Mouse (Mus musculus) small intestine, adult 2 months (tissue): Measurements from ENCODE around the gene Bfsp2. TPM values are rescaled to one million over a fixed set of nuclear protein-coding genes. Genes with fewer than 3 reads are reported as not detected.

Experiments
- H3K27ac ChIP-seq: fragments of 200-500 bp; 2 replicates; pipeline ENCODE4 v1.5.1; 2012; ENCODE audit warnings: low read depth, low read length, control low read depth, inconsistent platforms; ENCODE audit not compliant: insufficient read depth
- H3K27me3 ChIP-seq: fragments of 200-500 bp; 2 replicates; pipeline ENCODE4 v1.6.1; 2012; ENCODE audit warnings: mild to moderate bottlenecking, moderate library complexity, low read length, inconsistent platforms; ENCODE audit not compliant: control insufficient read depth, insufficient read depth
- H3K36me3 ChIP-seq: fragments of 200-500 bp; 2 replicates; pipeline ENCODE4 v1.6.1; 2012; ENCODE audit warnings: mild to moderate bottlenecking, low read length, control low read depth, inconsistent platforms; ENCODE audit not compliant: control insufficient read depth, insufficient read depth
- H3K4me1 ChIP-seq: fragments of 200-500 bp; 2 replicates; pipeline ENCODE4 v1.6.1; 2012; ENCODE audit warnings: low read length, inconsistent platforms, mixed read lengths; ENCODE audit not compliant: control insufficient read depth, insufficient read depth, insufficient read length
- H3K4me3 ChIP-seq: fragments of 200-500 bp; 2 replicates; pipeline ENCODE4 v1.5.1; 2012; ENCODE audit warnings: low read depth, mild to moderate bottlenecking, control low read depth, inconsistent platforms, low read length, moderate library complexity
- CTCF ChIP-seq: fragments of 200-500 bp; IDR thresholded peaks from 2 replicates; pipeline ENCODE4 v1.5.1; 2012; ENCODE audit warnings: low read depth, mild to moderate bottlenecking, control low read depth, inconsistent platforms, low read length, moderate library complexity, mixed read lengths; ENCODE audit not compliant: insufficient replicate concordance, insufficient read length; ENCODE audit errors: extremely low read depth
- POLR2A ChIP-seq: fragments of 200-500 bp; IDR thresholded peaks from 2 replicates; pipeline ENCODE4 v1.6.1; 2012; ENCODE audit warnings: low read depth, mild to moderate bottlenecking, control low read depth, inconsistent platforms, low read length, moderate library complexity
- WGBS: fragments of 180-500 bp; shearing (Covaris S2); methylation state at CpG from one replicate; pipeline ENCODE4 v1.1.7; 2018; 5-methylcytosine and 5-hydroxymethylcytosine counted together
- polyA plus RNA-seq: library from polyadenylated mRNA; depleted of rRNA; stranded (reverse); fragments of >200 nt; gene quantifications from 2 replicates; pipeline ENCODE4 v1.2.3, GENCODE M21; 2012

Gene Bfsp2
- polyA plus RNA-seq, 1 experiment, result 1.1 TPM

DNA sequence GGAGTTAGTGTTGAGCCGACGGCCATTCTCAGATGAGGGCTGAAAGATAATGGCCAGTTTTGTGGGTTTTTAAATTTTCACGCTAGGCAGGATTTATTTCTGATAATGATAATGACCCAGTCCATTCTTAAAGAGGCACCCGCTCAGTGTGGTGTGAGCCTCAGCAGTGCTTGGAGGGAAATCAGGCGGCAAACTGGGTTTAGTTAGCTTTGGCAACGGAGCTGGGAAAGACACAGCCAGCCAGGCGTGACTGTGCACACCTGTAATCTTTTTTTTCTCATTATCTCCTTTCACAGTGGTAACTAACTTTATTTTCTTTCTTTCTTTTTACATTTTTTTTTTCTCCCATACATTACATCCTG lies 36.4 kb downstream of the Bfsp2 start:
- Histone ChIP-seq H3K27ac (no peak overlapping the region), H3K4me1 (no peaks in the 10 kb centered on the region), H3K36me3 (no peaks in the 10 kb centered on the region), H3K27me3 (no peaks in the 10 kb centered on the region), H3K4me3 (no peak overlapping the region)
- 56% methylated on average over 7 of the region's 7 CpGs for WGBS
- TF ChIP-seq POLR2A (no peak), CTCF (no peak)

DNA sequence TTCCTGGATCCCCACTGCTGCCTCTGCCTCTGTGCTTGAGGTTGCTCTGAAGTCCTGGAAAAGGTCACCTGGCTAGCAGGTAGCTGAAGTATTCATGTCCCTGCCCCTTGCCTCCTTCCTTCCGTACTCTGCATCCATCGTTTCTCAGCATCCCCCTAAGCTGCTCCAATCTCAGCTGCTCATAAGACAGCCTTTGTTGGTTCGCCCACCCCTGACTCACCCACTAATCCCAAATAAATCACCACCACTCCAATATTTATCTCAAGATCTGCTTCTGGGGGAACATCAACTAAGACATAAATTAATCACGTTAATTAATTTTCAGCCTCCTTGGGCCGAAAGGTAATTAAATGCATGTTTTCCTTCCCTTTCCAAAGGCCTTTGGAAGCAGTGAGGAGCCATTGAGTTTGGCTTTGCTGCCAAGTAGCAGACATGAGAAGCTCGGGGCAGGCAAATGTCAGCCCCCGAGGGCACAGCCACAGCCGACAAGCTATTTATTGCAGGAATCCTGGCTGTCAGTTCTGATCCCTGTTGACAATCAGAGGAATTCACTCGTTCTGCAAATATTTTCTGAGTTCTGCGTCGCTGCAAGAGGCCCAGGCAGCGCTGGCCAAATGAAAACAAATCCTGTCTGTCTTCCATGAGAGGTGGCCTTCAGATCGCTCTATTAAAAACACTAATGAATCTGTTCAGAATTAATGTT lies 36.9 kb downstream of the Bfsp2 start:
- Histone ChIP-seq H3K27me3 (no peaks in the 10 kb centered on the region), H3K27ac (no peak overlapping the region), H3K4me3 (no peak overlapping the region), H3K36me3 (no peaks in the 10 kb centered on the region), H3K4me1 (no peaks in the 10 kb centered on the region)
- TF ChIP-seq CTCF (no peak), POLR2A (no peak)
- WGBS, result 37% methylated on average over 13 of the region's 13 CpGs

DNA sequence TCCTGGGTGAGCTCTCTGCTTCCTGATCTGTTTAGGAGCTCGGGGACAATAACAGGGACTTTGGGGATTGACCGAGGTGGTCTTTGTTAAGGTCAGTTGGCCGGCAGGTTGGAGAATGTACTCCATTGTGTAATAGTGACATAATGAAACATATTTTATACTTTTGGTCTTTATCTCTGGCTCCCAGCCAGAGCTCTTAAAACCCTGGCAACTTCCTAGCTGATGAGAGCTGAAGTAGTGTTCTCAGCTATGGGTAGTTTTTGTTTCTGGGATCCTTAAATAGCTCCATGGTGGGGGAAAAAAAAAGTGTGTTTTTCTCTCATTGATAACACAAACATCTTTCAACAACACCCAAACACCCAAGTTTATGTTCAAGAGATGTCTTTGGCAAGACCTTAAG lies 39.6 kb downstream of the Bfsp2 start:
- no peaks in the 10 kb centered on the region for H3K4me1 ChIP-seq
- H3K27me3 ChIP-seq, result no peaks in the 10 kb centered on the region
- TF ChIP-seq CTCF (no peak), POLR2A (no peak)
- H3K27ac ChIP-seq, result no peak overlapping the region
- WGBS, result 31% methylated on average over 3 of the region's 3 CpGs
- no peak overlapping the region for H3K4me3 ChIP-seq
- no peaks in the 10 kb centered on the region for H3K36me3 ChIP-seq

DNA sequence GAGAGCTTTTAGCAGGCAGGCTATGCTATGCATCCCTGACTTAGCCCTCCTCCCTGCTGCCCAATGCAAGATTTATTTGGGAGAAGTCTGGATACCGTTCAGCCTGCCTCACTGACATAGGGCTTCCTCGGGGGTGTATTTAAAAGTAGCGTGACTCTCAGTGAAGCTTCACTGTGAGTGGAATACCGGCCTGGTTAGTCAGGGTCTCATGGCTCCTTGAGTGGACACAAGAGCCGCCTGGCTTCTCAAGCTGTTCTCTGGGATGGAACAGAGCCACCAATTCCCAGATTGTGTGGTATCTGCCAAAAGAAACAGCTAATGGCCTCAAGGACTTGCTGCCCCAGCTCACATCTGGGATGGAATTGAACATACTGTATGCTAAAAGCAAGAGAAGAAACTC lies 43.1 kb downstream of the Bfsp2 start:
- Histone ChIP-seq H3K4me3 (no peak overlapping the region), H3K4me1 (no peaks in the 10 kb centered on the region), H3K36me3 (no peaks in the 10 kb centered on the region), H3K27ac (no peak overlapping the region), H3K27me3 (no peaks in the 10 kb centered on the region)
- no peak for TF ChIP-seq POLR2A
- no peak for TF ChIP-seq CTCF
- 74% methylated on average over 5 of the region's 5 CpGs for WGBS

DNA sequence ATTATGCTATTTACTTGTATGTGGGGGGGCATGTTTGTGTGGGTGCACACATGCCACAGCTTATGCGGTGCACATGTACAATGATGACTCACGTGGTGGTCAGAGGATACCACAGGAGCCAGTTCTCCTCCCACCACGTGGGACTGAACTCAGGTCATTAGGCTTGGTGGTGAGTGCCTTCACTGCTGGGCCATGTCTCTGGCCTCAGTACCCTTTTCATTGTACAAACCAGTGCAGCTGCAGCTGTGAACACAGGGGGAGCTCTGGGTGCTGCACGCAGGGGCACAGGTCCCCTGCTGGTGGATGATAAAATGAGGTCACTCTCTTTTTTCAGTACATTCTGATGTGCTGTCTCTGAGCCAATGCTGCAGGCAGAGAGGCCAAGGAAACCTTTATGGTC lies 46.1 kb downstream of the Bfsp2 start:
- Histone ChIP-seq H3K27ac (no peak overlapping the region), H3K27me3 (no peaks in the 10 kb centered on the region), H3K4me3 (no peak overlapping the region), H3K4me1 (no peaks in the 10 kb centered on the region), H3K36me3 (no peaks in the 10 kb centered on the region)
- TF ChIP-seq POLR2A (no peak), CTCF (peak; percentile 32; the same call in 1 of the 2 replicates)
- 52% methylated on average over 4 of the region's 4 CpGs for WGBS

DNA sequence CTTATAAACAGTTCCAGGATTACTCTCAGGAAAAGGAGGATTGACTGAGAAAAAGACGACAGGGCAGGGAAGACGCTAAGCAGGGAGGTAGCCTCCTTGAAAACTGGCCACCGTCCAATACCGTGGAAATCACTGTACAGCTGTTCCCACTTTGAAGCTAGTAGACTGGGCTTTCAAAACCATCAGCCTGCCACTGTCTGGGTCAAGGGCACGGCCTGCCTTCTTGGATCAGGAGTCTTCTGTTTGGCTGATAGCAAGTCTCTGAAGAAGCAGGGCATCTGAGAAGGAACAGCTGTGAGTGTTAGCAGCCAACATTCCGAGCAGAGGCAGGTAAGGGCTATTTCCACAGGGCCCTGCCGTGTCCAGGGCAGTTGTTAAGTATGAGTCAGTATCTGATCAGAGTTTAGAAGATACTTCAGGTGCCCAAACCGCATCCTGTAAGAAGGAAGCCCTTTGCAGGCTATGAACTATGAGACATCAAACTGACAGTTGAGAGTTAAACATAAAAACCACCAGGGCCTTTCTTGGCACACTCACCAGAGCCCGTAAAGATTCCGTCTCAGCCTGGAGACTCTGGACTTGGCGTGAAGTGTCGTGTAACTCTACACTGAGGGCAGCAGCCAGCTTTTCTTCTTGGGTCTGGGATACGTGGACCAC lies 48.0 kb downstream of the Bfsp2 start:
- H3K4me1 ChIP-seq, result no peaks in the 10 kb centered on the region
- no peak overlapping the region for H3K27ac ChIP-seq

DNA sequence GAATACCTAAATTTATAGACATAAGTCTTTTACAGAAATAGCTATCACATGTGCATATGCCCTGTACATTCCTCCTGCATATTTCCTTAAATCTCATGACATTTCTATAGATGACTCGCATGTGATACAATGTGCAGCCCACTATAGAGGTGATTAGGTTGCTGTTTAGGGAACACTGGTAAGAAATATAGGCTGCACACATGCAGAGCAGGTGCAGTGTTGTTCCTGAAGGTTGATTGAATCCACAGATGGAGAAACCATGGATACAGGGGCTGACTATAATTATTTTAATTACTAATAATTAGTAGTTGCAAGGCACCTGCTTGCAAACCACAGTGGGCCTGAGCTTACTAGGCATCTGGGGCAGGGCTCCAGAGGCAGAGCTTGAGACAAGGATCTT lies 48.5 kb downstream of the Bfsp2 start:
- Histone ChIP-seq H3K27ac (no peak overlapping the region), H3K4me3 (no peak overlapping the region), H3K27me3 (no peaks in the 10 kb centered on the region), H3K4me1 (no peaks in the 10 kb centered on the region), H3K36me3 (no peaks in the 10 kb centered on the region)
- 92% methylated on average over 1 of the region's 1 CpGs for WGBS
- no peak for TF ChIP-seq POLR2A

More for the DNA sequence above, 48.0 kb downstream of the Bfsp2 start:
- Histone ChIP-seq H3K27me3 (no peaks in the 10 kb centered on the region), H3K4me3 (no peak overlapping the region), H3K36me3 (no peaks in the 10 kb centered on the region)
- TF ChIP-seq CTCF (no peak), POLR2A (no peak)
- 25% methylated on average over 13 of the region's 13 CpGs for WGBS
